Mouse (Mus musculus): ENCODE measurements around the gene 4930469K13Rik. TPM values are rescaled to one million over a fixed set of nuclear protein-coding genes. Genes with fewer than 3 reads are reported as not detected.

The 4930469K13Rik gene
- polyA plus RNA-seq, 1 experiment from 2014 or later, result not detected

DNA sequence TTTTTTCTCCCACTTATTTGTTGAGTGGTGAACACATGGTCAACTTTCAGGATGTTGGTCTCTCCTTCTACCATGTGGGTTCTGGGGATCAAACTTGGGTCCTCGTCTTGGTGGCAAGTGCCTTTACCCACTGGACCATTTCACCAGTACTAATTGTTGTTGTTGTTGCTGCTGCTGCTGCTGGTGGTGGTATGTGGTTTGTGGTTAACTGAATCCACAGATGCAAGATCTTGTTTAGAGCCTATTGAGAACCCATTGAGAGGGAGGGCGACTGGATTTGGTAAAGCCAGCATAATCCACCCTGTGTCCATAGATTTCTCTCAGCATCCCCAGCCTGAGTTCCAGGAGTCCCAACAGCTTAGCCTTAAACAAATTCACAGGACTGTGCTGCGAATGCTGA lies 97.9 kb downstream of the 4930469K13Rik start:
- WGBS, result 86% methylated on average over 3 of the region's 3 CpGs
- no peaks in the 10 kb centered on the region for H3K36me3 ChIP-seq (ENCODE audit: control insufficient read depth, insufficient read depth, low read length)
- H3K9ac ChIP-seq (replicated peaks; ENCODE audit: low read length), result no peak overlapping the region
- H3K27ac ChIP-seq (replicated peaks; ENCODE audit: low read depth, low read length), result no peak overlapping the region
- no peak overlapping the region for H3K4me3 ChIP-seq (replicated peaks; ENCODE audit: low read depth, low read length)
- no peaks in the 10 kb centered on the region for H3K9me3 ChIP-seq (ENCODE audit: control insufficient read depth, low read length)
- no peak overlapping the region for H3K4me2 ChIP-seq (ENCODE audit: low read length)
- no peaks in the 10 kb centered on the region for H3K27me3 ChIP-seq (ENCODE audit: control insufficient read depth, insufficient read depth, low read length)
- H3K4me1 ChIP-seq (ENCODE audit: control insufficient read depth, insufficient read depth, low read length), result 0 out of 2 replicates have a peak, but pooled peaks cover 5% of the 10 kb centered on the region
- ATAC-seq (ENCODE audit: low FRiP score, low TSS enrichment) (no peak), DNase-seq (no peak)

- ATAC-seq (ENCODE audit: low FRiP score, low TSS enrichment), result no peak
- no peaks in the 10 kb centered on the region for H3K36me3 ChIP-seq (ENCODE audit: control insufficient read depth, insufficient read depth, low read length)
- peak; percentile 59 for DNase-seq
- H3K4me3 ChIP-seq (replicated peaks; ENCODE audit: low read depth, low read length), result no peak overlapping the region
- no peak overlapping the region for H3K9ac ChIP-seq (replicated peaks; ENCODE audit: low read length)
- no peak overlapping the region for H3K4me2 ChIP-seq (ENCODE audit: low read length)
- WGBS, result 29% methylated on average over 10 of the region's 10 CpGs
- H3K4me1 ChIP-seq (ENCODE audit: control insufficient read depth, insufficient read depth, low read length), result peaks cover 8% of the 10 kb centered on the region
- H3K9me3 ChIP-seq (ENCODE audit: control insufficient read depth, low read length), result no peaks in the 10 kb centered on the region
- H3K27ac ChIP-seq (replicated peaks; ENCODE audit: low read depth, low read length), result peak overlapping the region; percentile 26
- H3K27me3 ChIP-seq (ENCODE audit: control insufficient read depth, insufficient read depth, low read length), result no peaks in the 10 kb centered on the region
Measured at GRCm38 (mm10) chr11:33998244-33998643, 100.1 kb downstream of the 4930469K13Rik start.

- no peak overlapping the region for H3K27ac ChIP-seq (replicated peaks; ENCODE audit: low read depth, low read length)
- no peaks in the 10 kb centered on the region for H3K36me3 ChIP-seq (ENCODE audit: control insufficient read depth, insufficient read depth, low read length)
- no peak for DNase-seq
- 68% methylated on average over 5 of the region's 5 CpGs for WGBS
- H3K4me3 ChIP-seq (replicated peaks; ENCODE audit: low read depth, low read length), result no peak overlapping the region
- peaks cover 15% of the 10 kb centered on the region for H3K4me1 ChIP-seq (ENCODE audit: control insufficient read depth, insufficient read depth, low read length)
- H3K9ac ChIP-seq (replicated peaks; ENCODE audit: low read length), result no peak overlapping the region
- no peaks in the 10 kb centered on the region for H3K27me3 ChIP-seq (ENCODE audit: control insufficient read depth, insufficient read depth, low read length)
- peak overlapping the region; percentile 41; the same call in 1 of the 2 replicates for H3K4me2 ChIP-seq (ENCODE audit: low read length)
- H3K9me3 ChIP-seq (ENCODE audit: control insufficient read depth, low read length), result no peaks in the 10 kb centered on the region
- no peak for ATAC-seq (ENCODE audit: low FRiP score, low TSS enrichment)
Measured at GRCm38 (mm10) chr11:33993496-33993895, 104.9 kb downstream of the 4930469K13Rik start.

- DNase-seq, result peak; percentile 46
- peak; percentile 48; the same call in 1 of the 2 replicates for ATAC-seq (ENCODE audit: low FRiP score, low TSS enrichment)
- WGBS, result 27% methylated on average over 12 of the region's 12 CpGs
- Histone ChIP-seq H3K27me3 (ENCODE audit: control insufficient read depth, insufficient read depth, low read length) (no peaks in the 10 kb centered on the region), H3K36me3 (ENCODE audit: control insufficient read depth, insufficient read depth, low read length) (no peaks in the 10 kb centered on the region), H3K4me2 (ENCODE audit: low read length) (peak within 1 kb of the TSS; percentile 41), H3K9ac (replicated peaks; ENCODE audit: low read length) (0 out of 2 replicates have a peak within 1 kb of the TSS, but pooled peaks have one; percentile 16), H3K27ac (replicated peaks; ENCODE audit: low read depth, low read length) (no peak within 1 kb of the TSS), H3K4me3 (replicated peaks; ENCODE audit: low read depth, low read length) (no peak within 1 kb of the TSS), H3K4me1 (ENCODE audit: control insufficient read depth, insufficient read depth, low read length) (peaks cover 10% of the 10 kb centered on the region), H3K9me3 (ENCODE audit: control insufficient read depth, low read length) (no peaks in the 10 kb centered on the region)
Measured at GRCm38 (mm10) chr11:33992938-33993337, 105.4 kb downstream of the 4930469K13Rik start, which contains the start of gene Kcnip1. Gene Kcnip1 (minus strand): TSS chr11:33993152.

GRCm38 (mm10) chr11:33990002-33990401 lies 108.4 kb downstream of the 4930469K13Rik start:
- Histone ChIP-seq H3K27me3 (ENCODE audit: control insufficient read depth, insufficient read depth, low read length) (no peaks in the 10 kb centered on the region), H3K27ac (replicated peaks; ENCODE audit: low read depth, low read length) (no peak overlapping the region), H3K36me3 (ENCODE audit: control insufficient read depth, insufficient read depth, low read length) (no peaks in the 10 kb centered on the region), H3K4me2 (ENCODE audit: low read length) (no peak overlapping the region), H3K4me1 (ENCODE audit: control insufficient read depth, insufficient read depth, low read length) (peaks cover 10% of the 10 kb centered on the region), H3K4me3 (replicated peaks; ENCODE audit: low read depth, low read length) (no peak overlapping the region), H3K9ac (replicated peaks; ENCODE audit: low read length) (no peak overlapping the region), H3K9me3 (ENCODE audit: control insufficient read depth, low read length) (no peaks in the 10 kb centered on the region)
- no peak for ATAC-seq (ENCODE audit: low FRiP score, low TSS enrichment)
- WGBS, result 89% methylated on average over 5 of the region's 5 CpGs
- DNase-seq, result no peak

DNA sequence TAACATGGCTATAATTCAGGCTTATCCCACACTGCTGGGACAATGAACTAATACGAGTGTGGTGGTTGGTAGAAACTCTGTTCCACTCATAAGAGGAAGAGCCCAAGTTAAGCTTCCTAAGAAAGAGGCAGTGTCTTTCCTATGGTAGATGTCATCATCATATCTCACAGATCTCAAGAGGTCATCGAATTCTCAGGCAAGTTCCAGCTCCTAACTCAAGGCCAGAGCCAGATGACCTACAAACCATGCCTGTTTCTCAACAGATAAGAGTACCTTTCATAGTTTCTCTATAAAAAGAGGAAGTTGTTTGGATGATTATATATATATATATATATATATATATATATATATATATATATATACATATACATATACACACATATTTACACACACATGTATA lies 111.8 kb downstream of the 4930469K13Rik start:
- no peak overlapping the region for H3K27ac ChIP-seq (replicated peaks; ENCODE audit: low read depth, low read length)
- H3K4me3 ChIP-seq (replicated peaks; ENCODE audit: low read depth, low read length), result no peak overlapping the region
- H3K36me3 ChIP-seq (ENCODE audit: control insufficient read depth, insufficient read depth, low read length), result no peaks in the 10 kb centered on the region
- DNase-seq (no peak), ATAC-seq (ENCODE audit: low FRiP score, low TSS enrichment) (no peak)
- H3K9ac ChIP-seq (replicated peaks; ENCODE audit: low read length), result no peak overlapping the region
- no peaks in the 10 kb centered on the region for H3K27me3 ChIP-seq (ENCODE audit: control insufficient read depth, insufficient read depth, low read length)
- no peaks in the 10 kb centered on the region for H3K9me3 ChIP-seq (ENCODE audit: control insufficient read depth, low read length)
- 87% methylated on average over 2 of the region's 2 CpGs for WGBS
- H3K4me1 ChIP-seq (ENCODE audit: control insufficient read depth, insufficient read depth, low read length), result no peaks in the 10 kb centered on the region
- H3K4me2 ChIP-seq (ENCODE audit: low read length), result no peak overlapping the region

DNA sequence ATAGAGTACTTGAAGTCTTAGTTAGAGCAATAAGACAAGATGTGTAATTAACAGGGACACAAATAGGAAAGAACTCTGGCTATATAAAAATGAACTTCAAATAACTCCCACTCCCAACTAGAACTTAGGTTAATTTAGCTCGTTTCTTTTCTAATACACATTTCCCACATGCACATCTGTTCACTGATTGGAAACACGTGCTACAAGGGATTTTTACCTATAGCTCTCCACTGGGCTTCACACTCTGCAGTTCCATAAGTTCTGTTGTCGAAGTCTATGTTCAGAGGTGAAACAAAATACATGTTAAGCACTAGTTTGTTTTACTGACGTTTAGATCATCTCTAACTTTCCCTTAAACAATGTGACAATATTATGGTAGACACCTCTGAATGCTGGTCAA lies 118.2 kb downstream of the 4930469K13Rik start:
- Histone ChIP-seq H3K9me3 (ENCODE audit: control insufficient read depth, low read length) (no peaks in the 10 kb centered on the region), H3K4me2 (ENCODE audit: low read length) (no peak overlapping the region), H3K36me3 (ENCODE audit: control insufficient read depth, insufficient read depth, low read length) (no peaks in the 10 kb centered on the region), H3K4me3 (replicated peaks; ENCODE audit: low read depth, low read length) (no peak overlapping the region), H3K27ac (replicated peaks; ENCODE audit: low read depth, low read length) (no peak overlapping the region), H3K27me3 (ENCODE audit: control insufficient read depth, insufficient read depth, low read length) (no peaks in the 10 kb centered on the region), H3K9ac (replicated peaks; ENCODE audit: low read length) (no peak overlapping the region), H3K4me1 (ENCODE audit: control insufficient read depth, insufficient read depth, low read length) (no peaks in the 10 kb centered on the region)
- no peak for ATAC-seq (ENCODE audit: low FRiP score, low TSS enrichment)
- DNase-seq, result no peak
- 82% methylated on average over 4 of the region's 4 CpGs for WGBS

DNA sequence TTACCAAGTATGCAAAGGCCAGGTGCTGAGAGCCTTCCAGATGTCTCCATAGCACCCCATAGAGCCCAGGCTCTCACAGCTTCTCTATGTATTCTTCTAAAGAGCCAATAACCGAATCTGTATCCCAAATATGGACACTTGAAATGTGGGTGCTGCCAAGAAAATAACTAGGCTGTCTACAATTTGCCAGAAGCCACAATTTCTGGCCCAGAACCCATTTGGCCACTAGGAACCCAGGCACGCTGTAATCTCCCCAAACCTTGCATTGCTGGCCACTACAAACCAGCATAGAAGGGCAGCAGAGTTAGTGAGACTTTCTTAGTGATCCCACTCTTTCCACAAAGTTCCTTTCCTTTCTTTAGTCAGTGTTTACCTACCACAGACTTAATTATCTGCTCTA lies 123.2 kb downstream of the 4930469K13Rik start:
- H3K36me3 ChIP-seq (ENCODE audit: control insufficient read depth, insufficient read depth, low read length), result no peaks in the 10 kb centered on the region
- H3K4me1 ChIP-seq (ENCODE audit: control insufficient read depth, insufficient read depth, low read length), result no peaks in the 10 kb centered on the region
- no peaks in the 10 kb centered on the region for H3K27me3 ChIP-seq (ENCODE audit: control insufficient read depth, insufficient read depth, low read length)
- ATAC-seq (ENCODE audit: low FRiP score, low TSS enrichment) (no peak), DNase-seq (no peak)
- no peak overlapping the region for H3K27ac ChIP-seq (replicated peaks; ENCODE audit: low read depth, low read length)
- 94% methylated on average over 2 of the region's 2 CpGs for WGBS
- H3K9me3 ChIP-seq (ENCODE audit: control insufficient read depth, low read length), result no peaks in the 10 kb centered on the region
- H3K9ac ChIP-seq (replicated peaks; ENCODE audit: low read length), result no peak overlapping the region
- H3K4me2 ChIP-seq (ENCODE audit: low read length), result no peak overlapping the region
- no peak overlapping the region for H3K4me3 ChIP-seq (replicated peaks; ENCODE audit: low read depth, low read length)

GRCm38 (mm10) chr11:33974341-33975040 lies 123.9 kb downstream of the 4930469K13Rik start:
- no peak overlapping the region for H3K9ac ChIP-seq (replicated peaks; ENCODE audit: low read length)
- no peak overlapping the region for H3K27ac ChIP-seq (replicated peaks; ENCODE audit: low read depth, low read length)
- DNase-seq (no peak), ATAC-seq (ENCODE audit: low FRiP score, low TSS enrichment) (no peak)
- no peaks in the 10 kb centered on the region for H3K36me3 ChIP-seq (ENCODE audit: control insufficient read depth, insufficient read depth, low read length)
- H3K27me3 ChIP-seq (ENCODE audit: control insufficient read depth, insufficient read depth, low read length), result no peaks in the 10 kb centered on the region
- no peaks in the 10 kb centered on the region for H3K9me3 ChIP-seq (ENCODE audit: control insufficient read depth, low read length)
- no peak overlapping the region for H3K4me3 ChIP-seq (replicated peaks; ENCODE audit: low read depth, low read length)
- WGBS, result 92% methylated on average over 14 of the region's 14 CpGs
- H3K4me2 ChIP-seq (ENCODE audit: low read length), result no peak overlapping the region
- no peaks in the 10 kb centered on the region for H3K4me1 ChIP-seq (ENCODE audit: control insufficient read depth, insufficient read depth, low read length)
